Mouse (Mus musculus) heart, postnatal 36 days (tissue): ENCODE measurements around the gene Gm29776. TPM values are rescaled to one million over a fixed set of nuclear protein-coding genes. Genes with fewer than 3 reads are reported as not detected.

Experiments used
- DNase-seq, 2 experiments: peaks; one replicate each; pipeline ENCODE4 v3.0.0; 2021 to 2022
- intact Hi-C: fragments of 180-260 bp; cut with DNase I; formaldehyde crosslinking; loops from one replicate; pipeline ENCODE4 v1.15.1; 2025
- total RNA-seq, 2 experiments: library from RNA; stranded (reverse); gene quantifications; 2 replicates each; pipeline ENCODE4 v1.2.3; 2021

Gm29776 gene
- not detected for total RNA-seq

DNA sequence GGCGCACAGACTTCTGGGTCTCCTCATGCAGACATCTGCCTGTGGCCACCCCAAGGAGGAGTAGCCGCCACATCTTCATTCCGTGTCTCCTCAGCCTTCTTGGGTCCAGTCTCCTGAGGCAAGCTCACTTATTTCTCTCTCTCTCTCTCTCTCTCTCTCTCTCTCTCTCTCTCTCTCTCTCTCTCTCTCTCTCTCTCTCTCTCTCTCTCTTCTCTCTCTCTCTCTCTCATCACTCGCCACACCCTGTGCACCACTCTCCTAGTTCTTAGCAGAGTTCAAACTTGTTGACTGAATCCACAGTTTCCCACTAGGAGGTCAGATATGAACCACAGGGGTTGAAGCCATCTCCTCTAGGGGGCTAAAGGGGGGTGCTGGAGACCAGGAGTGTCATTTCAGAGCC, at the start of gene Gm29776:
Gene Gm29776, minus strand, starts transcription at position 101 of the 400 bp plus-strand sequence.
- intact Hi-C loops = no loop called here
- no peak for DNase-seq

GRCm38 (mm10) chr14:54746038-54746437, 47.4 kb upstream of the Gm29776 start:
- intact Hi-C loops = no loop called here
- DNase-seq = no peak

DNA sequence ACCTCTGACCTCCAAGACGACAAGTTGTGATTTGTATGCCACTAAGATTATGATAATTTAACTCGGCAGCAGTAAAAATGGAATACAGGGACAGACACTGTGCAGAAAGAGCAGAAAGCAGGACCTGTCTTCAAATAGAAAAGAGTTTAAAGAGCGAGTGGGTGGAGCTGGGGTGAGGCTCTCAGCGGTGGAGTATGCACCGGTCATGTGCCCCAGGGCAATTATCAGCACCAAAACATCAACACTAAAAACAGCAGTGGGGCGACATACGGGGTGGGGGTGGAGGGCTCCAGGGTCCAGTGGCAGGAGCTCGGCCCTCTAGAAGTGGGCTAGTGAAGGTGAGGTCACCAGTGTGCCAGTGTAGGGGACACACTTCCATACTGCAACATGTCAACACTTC, 45.8 kb upstream of the Gm29776 start:
- DNase-seq = no peak
- intact Hi-C loops = no loop called here

GRCm38 (mm10) chr14:54742375-54742774, 43.7 kb upstream of the Gm29776 start:
- intact Hi-C loops = no loop called here
- no peak for DNase-seq

GRCm38 (mm10) chr14:54741721-54742120, 43.1 kb upstream of the Gm29776 start:
- no peak for DNase-seq
- intact Hi-C loops = no loop called here

- no peak for DNase-seq
- intact Hi-C loops = no loop called here
Measured at GRCm38 (mm10) chr14:54737634-54738033, 39.0 kb upstream of the Gm29776 start.

DNA sequence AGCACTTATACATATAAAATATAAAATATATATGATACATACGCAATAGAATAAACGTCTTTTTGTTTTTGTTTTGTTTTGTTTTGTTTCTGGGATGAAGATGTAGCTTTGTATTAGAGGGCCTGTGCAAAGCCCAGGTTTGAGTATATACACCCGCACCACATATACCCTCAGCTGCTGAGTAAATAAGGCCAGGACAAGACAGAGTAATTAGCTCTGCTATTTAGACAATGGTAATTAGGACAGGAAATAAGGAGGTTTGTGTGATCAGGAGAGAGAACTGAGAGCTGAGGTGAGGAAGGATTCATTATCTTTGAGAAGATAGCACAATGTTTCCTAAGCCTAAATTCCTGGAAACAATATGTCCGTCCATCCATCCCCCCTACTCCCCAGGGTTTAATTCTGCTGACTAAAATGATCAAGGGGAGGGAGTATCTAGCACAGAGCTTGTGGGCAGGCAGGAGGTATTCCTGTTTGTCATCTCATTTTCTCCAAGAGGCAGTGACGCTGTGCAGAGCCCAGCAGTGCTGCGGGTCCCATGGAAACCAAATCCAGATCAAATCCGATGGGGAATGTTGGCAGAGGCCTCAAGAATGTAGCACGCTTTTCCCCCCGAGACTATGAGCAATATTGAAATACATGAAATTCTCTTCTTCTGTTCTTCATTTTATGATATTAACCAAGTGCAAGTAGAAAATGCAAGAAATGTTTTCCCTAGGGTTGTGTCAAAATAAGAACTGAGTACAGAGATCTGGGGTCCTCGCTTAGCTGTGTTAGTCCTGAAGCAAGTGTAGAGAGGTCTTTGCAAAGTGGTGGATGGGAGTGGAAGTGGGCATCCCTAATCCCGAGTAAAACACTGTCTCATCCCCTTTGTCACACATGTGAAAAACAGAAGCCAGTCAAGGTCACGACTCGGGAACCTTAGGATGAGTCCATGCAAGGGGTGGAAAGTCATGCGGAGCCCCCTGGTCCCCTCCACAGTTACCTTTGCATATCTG, 38.2 kb upstream of the Gm29776 start:
- DNase-seq = no peak
- intact Hi-C loops = no loop called here

DNA sequence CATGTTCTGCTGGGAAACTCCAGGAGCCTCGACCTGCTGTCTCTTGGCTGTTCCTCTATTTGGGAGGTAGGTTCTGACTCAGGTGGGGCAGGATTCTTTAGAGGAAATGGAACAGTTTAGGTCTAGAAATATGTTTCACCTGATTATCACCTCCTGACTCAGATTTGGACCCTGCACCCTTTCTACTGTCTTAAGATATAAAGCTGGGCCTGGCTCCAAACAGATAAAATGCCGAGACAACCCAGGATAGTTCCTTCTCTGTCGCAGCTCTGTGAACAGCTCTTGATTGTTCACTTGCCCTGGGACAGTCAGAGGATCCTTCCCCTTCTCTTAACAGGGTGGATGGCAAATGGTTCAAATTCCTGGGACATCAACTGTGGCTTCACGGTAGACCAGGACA, 36.6 kb upstream of the Gm29776 start:
- no peak for DNase-seq
- intact Hi-C loops = no loop called here

- intact Hi-C loops = no loop called here
- DNase-seq = no peak
Measured at GRCm38 (mm10) chr14:54734004-54734403, 35.4 kb upstream of the Gm29776 start.

- DNase-seq = no peak
- intact Hi-C loops = no loop called here
Measured at GRCm38 (mm10) chr14:54732206-54732605, 33.6 kb upstream of the Gm29776 start.

DNA sequence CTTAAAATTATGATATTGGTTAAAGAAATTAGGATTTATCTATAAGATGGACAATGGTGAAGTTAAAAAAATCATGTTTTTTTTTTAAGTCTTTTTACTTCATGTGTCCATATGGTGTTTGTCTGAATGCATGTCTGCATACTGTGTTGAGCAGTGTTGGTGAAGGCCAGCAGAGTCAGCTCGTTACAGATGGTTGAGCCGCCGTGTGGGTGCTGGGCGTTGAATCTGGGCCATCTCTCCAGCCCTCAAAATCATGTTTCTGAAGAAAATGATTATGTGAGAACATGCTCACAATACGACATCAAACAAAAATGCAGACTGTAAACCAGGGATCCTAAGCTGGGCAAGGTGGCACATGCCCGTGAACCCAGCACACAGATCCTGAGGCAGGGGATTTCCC, 31.7 kb upstream of the Gm29776 start:
- DNase-seq = no peak
- intact Hi-C loops = no loop called here

- no peak for DNase-seq
- intact Hi-C loops = no loop called here
Measured at GRCm38 (mm10) chr14:54728823-54729653, 30.4 kb upstream of the Gm29776 start.

- intact Hi-C loops = no loop called here
- DNase-seq = no peak
Measured at GRCm38 (mm10) chr14:54727565-54727964, 28.9 kb upstream of the Gm29776 start.

- no peak for DNase-seq
Measured at GRCm38 (mm10) chr14:54724049-54724448, 25.4 kb upstream of the Gm29776 start.

GRCm38 (mm10) chr14:54721711-54722110, 23.1 kb upstream of the Gm29776 start:
- DNase-seq = no peak
- intact Hi-C loops = no loop called here

More at GRCm38 (mm10) chr14:54724049-54724448, 25.4 kb upstream of the Gm29776 start:
- intact Hi-C loops = no loop called here

DNA sequence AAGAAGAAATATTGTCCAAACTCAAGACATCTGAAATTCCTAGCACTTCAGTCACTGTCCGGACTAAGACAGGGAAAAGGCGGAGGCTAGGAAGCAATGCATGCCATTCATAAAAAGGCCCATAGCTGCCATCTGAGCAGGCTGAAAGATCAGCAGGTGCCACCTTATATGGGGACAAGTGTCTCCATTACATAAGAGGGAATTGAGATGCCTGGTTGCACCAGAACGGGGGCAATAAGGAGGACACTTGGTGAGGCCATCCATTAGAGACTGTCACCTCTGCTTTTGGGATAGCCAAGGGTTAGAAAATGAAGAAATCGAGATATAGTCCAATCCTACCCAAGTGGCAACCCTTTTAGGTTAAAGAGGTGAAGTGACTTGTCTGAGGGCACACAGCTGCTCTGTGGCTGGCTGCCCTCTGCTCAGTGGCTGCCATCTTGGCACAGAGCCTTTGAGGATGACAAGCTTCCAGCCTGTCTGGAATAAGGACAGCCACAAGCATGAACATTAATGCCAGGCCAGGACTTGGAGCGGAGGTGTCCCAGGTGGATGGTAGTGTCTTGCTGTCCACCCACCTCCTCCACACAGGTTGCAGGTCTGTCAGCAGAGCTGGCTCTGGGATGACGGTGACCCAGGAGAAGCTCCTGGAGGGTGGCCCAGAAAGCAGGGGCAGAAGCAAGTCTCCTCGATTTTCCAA, 22.2 kb upstream of the Gm29776 start:
- intact Hi-C loops = no loop called here
- peak; percentile 19 to 25 for DNase-seq

DNA sequence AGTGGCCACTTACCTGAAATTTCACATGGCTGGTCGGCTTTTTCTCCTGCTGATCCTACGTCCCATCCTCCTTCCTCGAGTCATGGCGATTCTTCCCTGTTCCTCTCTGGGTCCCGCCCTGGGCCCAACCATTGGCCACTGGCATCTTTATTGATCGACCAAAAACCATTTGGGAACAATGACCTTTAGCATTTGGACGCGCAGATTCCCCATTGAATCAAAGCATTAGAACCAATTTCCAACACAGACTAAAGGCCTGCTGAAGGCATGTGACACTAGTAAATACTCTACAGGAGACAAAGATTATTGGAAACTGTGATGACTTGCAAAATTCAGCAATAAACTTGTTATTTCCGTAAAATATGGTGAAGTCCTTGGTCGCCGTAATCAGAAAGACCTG, 21.4 kb upstream of the Gm29776 start:
- intact Hi-C loops = no loop called here
- DNase-seq = no peak

DNA sequence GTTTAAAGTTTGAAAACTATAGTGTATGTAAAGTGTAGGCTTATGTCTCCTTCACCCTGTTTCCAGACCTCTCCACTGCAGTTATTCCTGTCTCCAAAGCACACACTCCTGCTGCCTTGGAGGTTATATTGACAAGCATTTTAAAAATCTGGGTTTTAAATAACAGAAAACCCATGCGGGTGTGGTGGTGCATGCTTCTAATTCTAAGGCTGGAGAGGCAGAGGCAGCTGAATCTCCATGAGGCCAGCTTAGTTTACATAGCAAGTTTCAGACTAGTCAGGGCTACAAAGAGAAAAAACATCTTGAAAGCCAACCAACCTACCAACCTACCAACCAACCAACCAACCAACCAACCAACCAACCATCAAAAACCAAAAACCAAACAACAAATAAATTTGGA, 16.8 kb upstream of the Gm29776 start:
- no peak for DNase-seq
- intact Hi-C loops = no loop called here

DNA sequence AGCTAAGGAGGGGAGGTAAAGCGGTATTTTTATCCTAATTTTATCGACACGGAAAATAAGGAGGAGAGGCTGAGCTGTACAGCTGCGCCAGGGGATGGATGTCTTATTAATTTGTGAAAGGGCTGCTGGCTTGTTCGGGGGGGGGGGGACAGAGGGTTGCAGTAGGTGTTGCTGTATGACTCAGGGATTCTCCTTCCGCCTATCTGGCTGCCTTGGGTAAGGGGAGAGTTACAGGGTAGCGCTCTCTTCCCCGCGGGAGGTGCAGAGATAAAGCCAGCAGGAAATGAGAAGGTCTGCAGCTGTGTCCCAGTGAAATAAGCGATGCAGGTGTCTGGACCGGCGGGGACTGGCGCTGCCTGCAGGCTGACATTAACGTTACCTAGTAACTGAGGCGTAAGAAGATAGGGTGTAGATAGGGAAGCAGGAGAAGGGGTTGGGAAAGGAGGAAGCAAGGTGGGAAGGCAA, 16.0 kb upstream of the Gm29776 start:
- intact Hi-C loops = loop anchor here (1.0 kb wide), 3 partner anchors 72 to 146 kb away; no protein-coding TSS in a partner anchor
- DNase-seq = no peak

DNA sequence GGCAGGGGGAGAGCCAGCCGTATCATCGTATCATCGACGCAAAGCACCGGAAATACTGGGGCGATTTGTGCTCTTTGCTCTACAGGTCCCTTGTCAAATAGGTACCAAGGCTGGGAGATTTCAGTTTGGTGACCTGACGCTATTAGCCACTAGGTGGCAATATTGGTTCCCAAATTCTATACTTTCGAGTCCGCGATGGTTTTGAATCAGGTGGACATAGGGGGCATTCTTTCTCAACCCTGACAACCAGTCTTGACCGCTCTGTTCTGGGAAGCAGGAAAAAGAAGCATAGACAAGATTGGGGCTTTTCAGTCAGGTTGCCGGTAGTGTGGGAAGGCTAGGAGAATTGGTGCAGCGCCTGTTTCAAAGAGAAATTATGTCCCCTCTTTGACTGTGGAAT, 15.5 kb upstream of the Gm29776 start:
- intact Hi-C loops = loop anchor here (1.0 kb wide), 3 partner anchors 72 to 146 kb away; no protein-coding TSS in a partner anchor

DNA sequence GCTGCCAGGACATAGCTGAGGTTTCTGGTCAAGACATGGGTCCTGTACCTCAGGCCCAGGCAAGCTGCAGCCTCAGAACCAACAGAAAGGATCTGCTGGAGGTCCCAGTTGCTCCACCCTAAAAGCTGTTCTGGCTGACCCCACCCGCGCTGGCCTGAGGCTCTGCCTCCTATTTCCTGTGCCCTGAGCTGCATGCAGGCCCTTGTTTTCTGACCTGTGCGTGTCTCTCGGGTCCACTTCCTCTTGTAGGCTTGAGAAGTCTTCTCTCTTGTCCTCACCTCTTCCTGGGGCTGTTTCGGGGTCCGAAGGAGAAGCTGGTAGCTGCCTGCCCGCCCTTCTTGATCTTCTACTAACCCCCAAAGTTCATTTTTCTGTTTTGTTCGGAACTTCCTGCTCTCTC, 14.2 kb upstream of the Gm29776 start:
- intact Hi-C loops = no loop called here
- DNase-seq = peak in 1 of 2 experiments; percentile 21

More for the DNA sequence above, 15.5 kb upstream of the Gm29776 start:
- DNase-seq = peak; percentile 67 to 72
